Comparison of ENCODE assay signal across 8 mouse cellular contexts in genomic region chr1:78658441-78659269, GRCm38 (mm10). TPM values are rescaled to one million over a fixed set of nuclear protein-coding genes. Genes with fewer than 3 reads are reported as not detected.
A peak's percentile ranks its signal among the peaks of the same experiment; 100 is the strongest.
DNase-seq lines count a peak whose midpoint lies in the region; ATAC-seq lines count a peak whose summit lies in the region.

No protein-coding gene starts in this region.

- under 1% methylated on average over 20 of the region's 20 CpGs for WGBS in lung, embryonic 15.5 days
- WGBS in embryonic facial prominence, embryonic 13.5 days: 1% methylated on average over 20 of the region's 20 CpGs
- WGBS in intestine, embryonic 15.5 days: 2% methylated on average over 20 of the region's 20 CpGs
- WGBS in lung, embryonic 16.5 days: 1% methylated on average over 20 of the region's 20 CpGs
- under 1% methylated on average over 20 of the region's 20 CpGs for WGBS in stomach, embryonic 15.5 days

- peak overlapping the region; percentile 97 for H3K27ac ChIP-seq in lung, embryonic 15.5 days
- peak overlapping the region; percentile 97 for H3K27ac ChIP-seq in embryonic facial prominence, embryonic 13.5 days
- H3K27ac ChIP-seq in intestine, embryonic 15.5 days: peak overlapping the region; percentile 97
- H3K27ac ChIP-seq in lung, embryonic 16.5 days (ENCODE audit: low read length): peak overlapping the region; percentile 94
- H3K27ac ChIP-seq in stomach, embryonic 15.5 days: peak overlapping the region; percentile 95

- H3K36me3 ChIP-seq in lung, embryonic 15.5 days: no peaks in the 10 kb centered on the region
- H3K36me3 ChIP-seq in embryonic facial prominence, embryonic 13.5 days: 0 out of 2 replicates have a peak, but pooled peaks cover under 1% of the 10 kb centered on the region
- H3K36me3 ChIP-seq in intestine, embryonic 15.5 days: no peaks in the 10 kb centered on the region
- no peaks in the 10 kb centered on the region for H3K36me3 ChIP-seq in lung, embryonic 16.5 days (ENCODE audit: control insufficient read depth, insufficient read depth, low read length)
- H3K36me3 ChIP-seq in stomach, embryonic 15.5 days: no peaks in the 10 kb centered on the region

- intact Hi-C loops in left cerebral cortex, postnatal 14 days (cut with DNase I): loop anchor here (5.0 kb wide), 2 partner anchors 66 to 121 kb away; no protein-coding TSS in a partner anchor

- peak overlapping the region; percentile 97 for H3K4me3 ChIP-seq in lung, embryonic 15.5 days
- H3K4me3 ChIP-seq in embryonic facial prominence, embryonic 13.5 days: peak overlapping the region; percentile 94
- peak overlapping the region; percentile 96 for H3K4me3 ChIP-seq in intestine, embryonic 15.5 days (replicated peaks)
- H3K4me3 ChIP-seq in lung, embryonic 16.5 days (ENCODE audit: low read length): peak overlapping the region; percentile 94
- H3K4me3 ChIP-seq in stomach, embryonic 15.5 days (replicated peaks): peak overlapping the region; percentile 96

- H3K27me3 ChIP-seq in lung, embryonic 15.5 days: no peaks in the 10 kb centered on the region
- no peaks in the 10 kb centered on the region for H3K27me3 ChIP-seq in embryonic facial prominence, embryonic 13.5 days
- no peaks in the 10 kb centered on the region for H3K27me3 ChIP-seq in intestine, embryonic 15.5 days (replicated peaks)
- H3K27me3 ChIP-seq in lung, embryonic 16.5 days (ENCODE audit: control insufficient read depth, insufficient read depth, low read depth, low read length): no peaks in the 10 kb centered on the region
- no peaks in the 10 kb centered on the region for H3K27me3 ChIP-seq in stomach, embryonic 15.5 days (replicated peaks)

- H3K4me1 ChIP-seq in lung, embryonic 15.5 days: peaks cover 25% of the 10 kb centered on the region
- H3K4me1 ChIP-seq in embryonic facial prominence, embryonic 13.5 days: peaks cover 40% of the 10 kb centered on the region
- peaks cover 15% of the 10 kb centered on the region for H3K4me1 ChIP-seq in intestine, embryonic 15.5 days (replicated peaks)
- H3K4me1 ChIP-seq in lung, embryonic 16.5 days (replicated peaks; ENCODE audit: control insufficient read depth, insufficient read depth, low read length): peaks cover 15% of the 10 kb centered on the region
- peaks cover 21% of the 10 kb centered on the region for H3K4me1 ChIP-seq in stomach, embryonic 15.5 days

- DNase-seq in lung, adult 18-20 months: no peak
- peak; percentile 20 for DNase-seq in ZHBTc4 (ENCODE audit: low read depth, low spot score)
- DNase-seq in left cerebral cortex, postnatal 14 days (ENCODE audit: low spot score in 2 of 2): no peak

- H3K4me2 ChIP-seq in lung, embryonic 15.5 days: peak overlapping the region; percentile 80
- peak overlapping the region; percentile 76 for H3K4me2 ChIP-seq in embryonic facial prominence, embryonic 13.5 days
- peak overlapping the region; percentile 62 for H3K4me2 ChIP-seq in intestine, embryonic 15.5 days (replicated peaks)
- H3K4me2 ChIP-seq in lung, embryonic 16.5 days (ENCODE audit: low read depth, low read length): peak overlapping the region; percentile 68
- H3K4me2 ChIP-seq in stomach, embryonic 15.5 days: peak overlapping the region; percentile 62

- no peak for ATAC-seq in lung, embryonic 15.5 days (ENCODE audit: borderline replicate concordance, extremely low read depth, low FRiP score, low TSS enrichment)
- ATAC-seq in embryonic facial prominence, embryonic 13.5 days (ENCODE audit: insufficient number of reproducible peaks, insufficient read depth, low FRiP score, low TSS enrichment, low read depth): no peak
- ATAC-seq in intestine, embryonic 15.5 days: no peak
- no peak for ATAC-seq in lung, embryonic 16.5 days (ENCODE audit: low read depth)
- no peak for ATAC-seq in stomach, embryonic 15.5 days (ENCODE audit: insufficient read depth, low FRiP score, low read depth)

- peak overlapping the region; percentile 94 for H3K9ac ChIP-seq in lung, embryonic 15.5 days
- peak overlapping the region; percentile 99 for H3K9ac ChIP-seq in embryonic facial prominence, embryonic 13.5 days
- peak overlapping the region; percentile 96 for H3K9ac ChIP-seq in intestine, embryonic 15.5 days
- H3K9ac ChIP-seq in lung, embryonic 16.5 days (ENCODE audit: low read length): peak overlapping the region; percentile 97
- peak overlapping the region; percentile 96 for H3K9ac ChIP-seq in stomach, embryonic 15.5 days

- no peaks in the 10 kb centered on the region for H3K9me3 ChIP-seq in lung, embryonic 15.5 days
- no peaks in the 10 kb centered on the region for H3K9me3 ChIP-seq in embryonic facial prominence, embryonic 13.5 days
- H3K9me3 ChIP-seq in intestine, embryonic 15.5 days: no peaks in the 10 kb centered on the region
- no peaks in the 10 kb centered on the region for H3K9me3 ChIP-seq in lung, embryonic 16.5 days (ENCODE audit: control insufficient read depth, low read length)
- no peaks in the 10 kb centered on the region for H3K9me3 ChIP-seq in stomach, embryonic 15.5 days

RNA-seq across cellular contexts. Expression of gene Utp14b, which starts 0.8 kb away (rescaled TPM):
- polyA plus RNA-seq in lung, embryonic 15.5 days (2015; fragmentation: Nextera tagmentation; extraction: Ambion mirVana): 3.4 and 3.7 TPM in 2 replicates
- polyA plus RNA-seq in embryonic facial prominence, embryonic 13.5 days (2015; fragmentation: Nextera tagmentation; extraction: Ambion mirVana): 4.7 and 5.1 TPM in 2 replicates
- 4.0 and 4.1 TPM in 2 replicates for polyA plus RNA-seq in intestine, embryonic 15.5 days (2015; fragmentation: Nextera tagmentation; extraction: Ambion mirVana)
- polyA plus RNA-seq in lung, embryonic 16.5 days (2015; fragmentation: Nextera tagmentation; extraction: Ambion mirVana): 2.8 and 3.1 TPM in 2 replicates
- polyA plus RNA-seq in stomach, embryonic 15.5 days (2015; fragmentation: Nextera tagmentation; extraction: Ambion mirVana): 3.0 and 3.6 TPM in 2 replicates
- 10 to 100 TPM; 12.8 to 14.1 TPM for total RNA-seq in left cerebral cortex, postnatal 14 days (2021)

RNA-seq across cellular contexts. Expression of gene Acsl3, which starts 1.0 kb away (rescaled TPM):
- 46.1 and 46.3 TPM in 2 replicates for polyA plus RNA-seq in lung, embryonic 15.5 days (2015; fragmentation: Nextera tagmentation; extraction: Ambion mirVana)
- polyA plus RNA-seq in embryonic facial prominence, embryonic 13.5 days (2015; fragmentation: Nextera tagmentation; extraction: Ambion mirVana): 65.9 and 75.1 TPM in 2 replicates
- polyA plus RNA-seq in intestine, embryonic 15.5 days (2015; fragmentation: Nextera tagmentation; extraction: Ambion mirVana): 88.0 and 97.5 TPM in 2 replicates
- polyA plus RNA-seq in lung, embryonic 16.5 days (2015; fragmentation: Nextera tagmentation; extraction: Ambion mirVana): 38.5 and 40.7 TPM in 2 replicates
- 61.0 and 61.9 TPM in 2 replicates for polyA plus RNA-seq in stomach, embryonic 15.5 days (2015; fragmentation: Nextera tagmentation; extraction: Ambion mirVana)
- total RNA-seq in left cerebral cortex, postnatal 14 days (2021): 100 to 1,000 TPM; 138 to 147 TPM
